Comparison of ENCODE assay signal across 7 mouse cellular contexts in the genomic region with DNA sequence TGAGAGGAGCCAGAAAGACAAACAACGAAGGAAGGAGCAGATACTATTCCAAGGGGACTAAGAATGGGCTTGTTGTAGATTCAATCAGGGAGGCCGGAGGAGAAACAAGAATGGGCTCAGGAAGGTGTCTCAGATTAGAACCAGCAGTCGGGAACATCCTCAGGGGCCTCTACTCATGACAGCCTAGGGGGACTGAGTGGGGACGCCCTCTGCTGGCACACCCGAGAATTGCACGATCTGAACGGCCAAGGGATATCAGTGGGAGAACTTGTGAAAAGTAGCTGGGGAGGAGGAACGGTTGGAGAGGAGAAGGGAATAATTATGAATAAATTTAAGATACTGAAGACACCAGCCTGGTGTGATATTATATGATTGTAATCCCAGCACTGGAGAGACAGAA. TPM values are rescaled to one million over a fixed set of nuclear protein-coding genes. Genes with fewer than 3 reads are reported as not detected.
DNase-seq lines count a peak whose midpoint lies in the region; TF ChIP-seq lines count a peak whose summit lies in the region.

No protein-coding gene starts in this region.

- no peak for TF ChIP-seq POLR2A in heart, adult 2 months (IDR thresholded peaks at IDR 0.05; ENCODE audit: insufficient read depth, low read depth, low read length)

- DNase-seq in CD8-positive naive resting alpha-beta T cell, adult 2 months (ENCODE audit: low read depth in 2 of 2, low spot score in 2 of 2), result peak; percentile 81 to 84
- peak; percentile 72 for DNase-seq in Muller cell, postnatal 12 days (ENCODE audit: inconsistent ontology term)
- DNase-seq in cerebellum, postnatal 36 days, result peak; percentile 76 to 77
- DNase-seq in heart, adult 2 months, result peak; percentile 63 to 83
- DNase-seq in layer of hippocampus, adult 8-10 months (ENCODE audit: low spot score in 2 of 2), result peak; percentile 72 to 86
- DNase-seq in lung, postnatal 10 days, result peak; percentile 88
- DNase-seq in spleen, postnatal 14 days (ENCODE audit: low spot score in 2 of 2), result peak; percentile 48 to 69

- H3K27me3 ChIP-seq in heart, adult 2 months (ENCODE audit: control insufficient read depth, insufficient read depth, low read length), result no peaks in the 10 kb centered on the region

- intact Hi-C loops in heart, adult 2 months (cut with DNase I), result loop anchor here (5.0 kb wide), 1 partner anchor 44 kb away; no protein-coding TSS in a partner anchor

- H3K79me2 ChIP-seq in heart, adult 2 months (replicated peaks; ENCODE audit: control insufficient read depth, insufficient read depth, low read length), result no peaks in the 10 kb centered on the region

- H3K9ac ChIP-seq in heart, adult 2 months (ENCODE audit: low read depth, low read length), result no peak overlapping the region

- TF ChIP-seq EP300 in heart, adult 2 months (IDR thresholded peaks at IDR 0.05; ENCODE audit: insufficient read depth, low read depth, low read length), result 0 out of 2 replicates have a peak, but pooled peaks have one; percentile 33

- WGBS in heart, adult 2 months, result 10% methylated on average over 8 of the region's 8 CpGs

- H3K4me1 ChIP-seq in heart, adult 2 months (ENCODE audit: control insufficient read depth, insufficient read depth, low read length), result peaks cover 6% of the 10 kb centered on the region

- H3K4me3 ChIP-seq in heart, adult 2 months, result no peak overlapping the region

- no peaks in the 10 kb centered on the region for H3K36me3 ChIP-seq in heart, adult 2 months (ENCODE audit: control insufficient read depth, insufficient read depth, low read length)

- H3K27ac ChIP-seq in heart, adult 2 months, result no peak overlapping the region

- TF ChIP-seq CTCF in heart, adult 2 months (IDR thresholded peaks at IDR 0.05), result peak; percentile 95

RNA-seq across cellular contexts. Expression of a gene that starts 4.6 kb away (rescaled TPM):
- 10 to 100 TPM; 12.1 to 12.2 TPM for total RNA-seq in heart, adult 2 months (2021)
- polyA plus RNA-seq in heart, adult 2 months (2012; rRNA removed), result 13.5 and 14.1 TPM in 2 replicates
- total RNA-seq in layer of hippocampus, adult 8-10 months (2022), result 10 to 100 TPM; 85.9 to 92.0 (median 89.4) TPM

RNA-seq across cellular contexts. Expression of a gene that starts 31.6 kb away (rescaled TPM):
- total RNA-seq in heart, adult 2 months (2021), result not detected
- polyA plus RNA-seq in heart, adult 2 months (2012; rRNA removed), result 0.15 and 0.45 TPM in 2 replicates
- under 1 TPM in 1 of 4 experiments, not detected in 3; 0.18 TPM for total RNA-seq in layer of hippocampus, adult 8-10 months (2022)

RNA-seq across cellular contexts. Expression of a gene that starts 41.0 kb away (rescaled TPM):
- total RNA-seq in heart, adult 2 months (2021), result 10 to 100 TPM; 71.7 to 80.8 TPM
- polyA plus RNA-seq in heart, adult 2 months (2012; rRNA removed), result 22.1 and 43.5 TPM in 2 replicates
- 100 to 1,000 TPM; 126 to 131 (median 130) TPM for total RNA-seq in layer of hippocampus, adult 8-10 months (2022)

Comparison
In these comparisons a context has a peak if more than half of its experiments do, and no peak if none do; other contexts are left out.
1. RNA of a gene that starts 4.6 kb away (total RNA-seq): 85.9 to 92.0 TPM in layer of hippocampus, adult 8-10 months; 12.1 to 12.2 TPM in heart, adult 2 months; every median in the first group is over 4 times any median in the second.
2. Peak in every context shown above with its lines, with median percentiles within 50 percentile points of each other: DNase-seq.